Mouse (Mus musculus) embryonic facial prominence, embryonic 15.5 days (tissue): ENCODE results near the gene Cse1l. TPM values are rescaled to one million over a fixed set of nuclear protein-coding genes. Genes with fewer than 3 reads are reported as not detected.

ENCODE experiments used
- ATAC-seq: fragments of 200-750 bp; cut with Nextera tagmentation; 2 replicates; pipeline ENCODE4 v1.8.0; 2017; ENCODE audit warnings: low read depth, moderate TSS enrichment; ENCODE audit not compliant: insufficient number of reproducible peaks, low FRiP score, low TSS enrichment
- H3K27ac ChIP-seq: fragments of 300-500 bp; sonication (generic); replicated peaks from 2 replicates; pipeline ENCODE4 v1.5.1; 2015; ENCODE audit warnings: mild to moderate bottlenecking, inconsistent platforms
- H3K27me3 ChIP-seq: fragments of 300-500 bp; sonication (generic); 2 replicates; pipeline ENCODE4 v1.6.1; 2015; ENCODE audit warnings: inconsistent platforms
- H3K36me3 ChIP-seq: fragments of 300-500 bp; sonication (generic); 2 replicates; pipeline ENCODE4 v1.6.1; 2015; ENCODE audit warnings: mild to moderate bottlenecking, inconsistent platforms
- H3K4me1 ChIP-seq: fragments of 300-500 bp; sonication (generic); 2 replicates; pipeline ENCODE4 v1.6.1; 2015; ENCODE audit warnings: inconsistent platforms
- H3K4me2 ChIP-seq: fragments of 300-500 bp; sonication (generic); replicated peaks from 2 replicates; pipeline ENCODE4 v1.6.1; 2015; ENCODE audit warnings: mild to moderate bottlenecking, inconsistent platforms
- H3K4me3 ChIP-seq: fragments of 300-500 bp; sonication (generic); replicated peaks from 2 replicates; pipeline ENCODE4 v1.5.1; 2015; ENCODE audit warnings: mild to moderate bottlenecking, inconsistent platforms
- H3K9ac ChIP-seq: fragments of 300-500 bp; sonication (generic); 2 replicates; pipeline ENCODE4 v1.6.1; 2015; ENCODE audit warnings: inconsistent platforms
- H3K9me3 ChIP-seq: fragments of 300-500 bp; sonication (generic); replicated peaks from 2 replicates; pipeline ENCODE4 v1.6.1; 2016; ENCODE audit warnings: inconsistent platforms
- WGBS: fragments of 180-500 bp; shearing (Covaris S2); methylation state at CpG from one replicate; pipeline ENCODE4 v1.1.7; 2015; 5-methylcytosine and 5-hydroxymethylcytosine counted together
- polyA plus RNA-seq: library from polyadenylated mRNA; unstranded; fragments of >200 nt; fragmentation: Nextera tagmentation; extraction: Ambion mirVana; gene quantifications from 2 replicates; pipeline ENCODE4 v1.2.1, GENCODE M21; 2015

Cse1l gene
- polyA plus RNA-seq = 85.6 and 92.2 TPM in 2 replicates

- ATAC-seq = peak; percentile 98
- H3K4me3 ChIP-seq = peak within 1 kb of the TSS; percentile 96
- H3K9ac ChIP-seq = peak within 1 kb of the TSS; percentile 63
- H3K4me1 ChIP-seq = peaks cover 19% of the 10 kb centered on the region
- H3K36me3 ChIP-seq = peaks cover 7% of the 10 kb centered on the region
- H3K27ac ChIP-seq = peak within 1 kb of the TSS; percentile 99
- H3K27me3 ChIP-seq = no peaks in the 10 kb centered on the region
- no peaks in the 10 kb centered on the region for H3K9me3 ChIP-seq
- H3K4me2 ChIP-seq = peak within 1 kb of the TSS; percentile 83
- WGBS = under 1% methylated on average over 80 of the region's 80 CpGs
These were observed at the start of gene Cse1l for GRCm38 (mm10) chr2:166905711-166906522. Gene Cse1l (plus strand): TSS chr2:166906040.

GRCm38 (mm10) chr2:166856366-166856765 lies 49.5 kb upstream of the Cse1l start:
- Histone ChIP-seq H3K9ac (no peak overlapping the region), H3K9me3 (no peaks in the 10 kb centered on the region), H3K4me2 (no peak overlapping the region), H3K27me3 (no peaks in the 10 kb centered on the region), H3K36me3 (peaks cover 87% of the 10 kb centered on the region), H3K4me3 (no peak overlapping the region), H3K27ac (no peak overlapping the region), H3K4me1 (no peaks in the 10 kb centered on the region)
- 82% methylated on average over 6 of the region's 6 CpGs for WGBS
- no peak for ATAC-seq

- WGBS = 81% methylated on average over 2 of the region's 2 CpGs
- no peaks in the 10 kb centered on the region for H3K9me3 ChIP-seq
- H3K27ac ChIP-seq = no peak overlapping the region
- no peaks in the 10 kb centered on the region for H3K4me1 ChIP-seq
- H3K36me3 ChIP-seq = peaks cover 86% of the 10 kb centered on the region
- ATAC-seq = no peak
- no peak overlapping the region for H3K4me3 ChIP-seq
- no peak overlapping the region for H3K4me2 ChIP-seq
- no peak overlapping the region for H3K9ac ChIP-seq
- no peaks in the 10 kb centered on the region for H3K27me3 ChIP-seq
These were observed 48.7 kb upstream of the Cse1l start for GRCm38 (mm10) chr2:166857118-166857517.

- Histone ChIP-seq H3K9ac (no peak overlapping the region), H3K27ac (no peak overlapping the region), H3K9me3 (no peaks in the 10 kb centered on the region), H3K4me3 (no peak overlapping the region), H3K27me3 (no peaks in the 10 kb centered on the region), H3K4me1 (no peaks in the 10 kb centered on the region), H3K4me2 (no peak overlapping the region), H3K36me3 (peaks cover 76% of the 10 kb centered on the region)
- no peak for ATAC-seq
- 66% methylated on average over 7 of the region's 7 CpGs for WGBS
These were observed 46.6 kb upstream of the Cse1l start for GRCm38 (mm10) chr2:166859214-166859613.

GRCm38 (mm10) chr2:166862505-166862904 lies 43.3 kb upstream of the Cse1l start:
- Histone ChIP-seq H3K27ac (no peak overlapping the region), H3K36me3 (peaks cover 79% of the 10 kb centered on the region), H3K9ac (no peak overlapping the region), H3K9me3 (no peaks in the 10 kb centered on the region), H3K4me2 (no peak overlapping the region), H3K4me3 (no peak overlapping the region), H3K4me1 (no peaks in the 10 kb centered on the region), H3K27me3 (no peaks in the 10 kb centered on the region)
- 66% methylated on average over 3 of the region's 3 CpGs for WGBS
- no peak for ATAC-seq

- 80% methylated on average over 10 of the region's 10 CpGs for WGBS
- ATAC-seq = no peak
- Histone ChIP-seq H3K9ac (no peak overlapping the region), H3K27ac (no peak overlapping the region), H3K27me3 (no peaks in the 10 kb centered on the region), H3K9me3 (no peaks in the 10 kb centered on the region), H3K4me3 (no peak overlapping the region), H3K4me1 (no peaks in the 10 kb centered on the region), H3K4me2 (no peak overlapping the region), H3K36me3 (peaks cover 83% of the 10 kb centered on the region)
These were observed 40.4 kb upstream of the Cse1l start for GRCm38 (mm10) chr2:166865476-166865875.

GRCm38 (mm10) chr2:166870271-166870865 lies 35.5 kb upstream of the Cse1l start:
- ATAC-seq = no peak
- H3K4me1 ChIP-seq = 0 out of 2 replicates have a peak, but pooled peaks cover 3% of the 10 kb centered on the region
- no peak overlapping the region for H3K9ac ChIP-seq
- no peak overlapping the region for H3K4me2 ChIP-seq
- 89% methylated on average over 20 of the region's 20 CpGs for WGBS
- H3K4me3 ChIP-seq = no peak overlapping the region
- no peaks in the 10 kb centered on the region for H3K27me3 ChIP-seq
- H3K27ac ChIP-seq = no peak overlapping the region
- H3K36me3 ChIP-seq = peaks cover 87% of the 10 kb centered on the region
- no peaks in the 10 kb centered on the region for H3K9me3 ChIP-seq

GRCm38 (mm10) chr2:166870899-166871298 lies 34.9 kb upstream of the Cse1l start:
- no peak overlapping the region for H3K4me2 ChIP-seq
- H3K9ac ChIP-seq = no peak overlapping the region
- no peak overlapping the region for H3K27ac ChIP-seq
- 89% methylated on average over 10 of the region's 10 CpGs for WGBS
- H3K36me3 ChIP-seq = peaks cover 82% of the 10 kb centered on the region
- 0 out of 2 replicates have a peak, but pooled peaks cover 3% of the 10 kb centered on the region for H3K4me1 ChIP-seq
- H3K4me3 ChIP-seq = no peak overlapping the region
- no peaks in the 10 kb centered on the region for H3K9me3 ChIP-seq
- ATAC-seq = no peak
- H3K27me3 ChIP-seq = no peaks in the 10 kb centered on the region

GRCm38 (mm10) chr2:166874675-166875280 lies 31.1 kb upstream of the Cse1l start:
- Histone ChIP-seq H3K36me3 (peaks cover 71% of the 10 kb centered on the region), H3K4me2 (no peak overlapping the region), H3K27ac (peak overlapping the region; percentile 76)

GRCm38 (mm10) chr2:166875561-166875960 lies 30.3 kb upstream of the Cse1l start:
- no peaks in the 10 kb centered on the region for H3K27me3 ChIP-seq
- 82% methylated on average over 6 of the region's 6 CpGs for WGBS
- 0 out of 2 replicates have a peak, but pooled peaks cover 3% of the 10 kb centered on the region for H3K4me1 ChIP-seq
- H3K36me3 ChIP-seq = peaks cover 65% of the 10 kb centered on the region
- H3K27ac ChIP-seq = no peak overlapping the region; the same call in 1 of the 2 replicates
- H3K4me2 ChIP-seq = no peak overlapping the region
- H3K4me3 ChIP-seq = no peak overlapping the region
- no peak overlapping the region for H3K9ac ChIP-seq
- ATAC-seq = no peak
- H3K9me3 ChIP-seq = no peaks in the 10 kb centered on the region

More at GRCm38 (mm10) chr2:166874675-166875280, 31.1 kb upstream of the Cse1l start:
- Histone ChIP-seq H3K4me1 (0 out of 2 replicates have a peak, but pooled peaks cover 3% of the 10 kb centered on the region), H3K9ac (no peak overlapping the region), H3K27me3 (no peaks in the 10 kb centered on the region), H3K4me3 (no peak overlapping the region), H3K9me3 (no peaks in the 10 kb centered on the region)
- ATAC-seq = peak; percentile 51; the same call in 1 of the 2 replicates
- WGBS = 39% methylated on average over 10 of the region's 10 CpGs

GRCm38 (mm10) chr2:166876331-166876730 lies 29.5 kb upstream of the Cse1l start:
- Histone ChIP-seq H3K27me3 (no peaks in the 10 kb centered on the region), H3K9me3 (no peaks in the 10 kb centered on the region), H3K4me3 (no peak overlapping the region), H3K4me2 (no peak overlapping the region), H3K36me3 (peaks cover 60% of the 10 kb centered on the region), H3K4me1 (0 out of 2 replicates have a peak, but pooled peaks cover 3% of the 10 kb centered on the region), H3K9ac (no peak overlapping the region), H3K27ac (no peak overlapping the region)
- WGBS = 81% methylated on average over 10 of the region's 10 CpGs
- ATAC-seq = no peak
